Mouse (Mus musculus): Measurements from ENCODE around the gene Acvr1. TPM values are rescaled to one million over a fixed set of nuclear protein-coding genes. Genes with fewer than 3 reads are reported as not detected.

Acvr1 gene
- total and polyA plus RNA-seq, 3 experiments: 0.11 TPM; not detected in 2

- Histone ChIP-seq H3K4me3 (ENCODE audit: low read depth, low read length) (no peak overlapping the region), H3K4me1 (ENCODE audit: insufficient read depth, low read depth, low read length) (no peaks in the 10 kb centered on the region), H3K36me3 (replicated peaks) (no peaks in the 10 kb centered on the region), H3K27me3 (ENCODE audit: insufficient read depth, low read length) (no peaks in the 10 kb centered on the region), H3K9me3 (replicated peaks) (peaks cover 57% of the 10 kb centered on the region)
- ATAC-seq (ENCODE audit: extremely low read depth, insufficient number of reproducible peaks, low FRiP score, poor library complexity, severe bottlenecking) (no peak), DNase-seq (ENCODE audit: low spot score) (no peak)
- TF ChIP-seq GATA1 (IDR thresholded peaks at IDR 0.05; ENCODE audit: borderline replicate concordance, low read length): no peak
- TF ChIP-seq TAL1 (conservative IDR thresholded peaks at IDR 0.05; ENCODE audit: low read depth, low read length): no peak
- TF ChIP-seq CTCF (IDR thresholded peaks at IDR 0.05; ENCODE audit: low read depth, low read length): no peak
- TF ChIP-seq GATA2 (IDR thresholded peaks at IDR 0.05; ENCODE audit: borderline replicate concordance, low read depth, low read length): no peak
- TF ChIP-seq POLR2AphosphoS5 (IDR thresholded peaks at IDR 0.05; ENCODE audit: insufficient replicate concordance, low read depth, low read length): no peak
These were observed 82.5 kb downstream of the Acvr1 start for GRCm38 (mm10) chr2:58484284-58484965.

GRCm38 (mm10) chr2:58481450-58482100, 85.4 kb downstream of the Acvr1 start:
- Histone ChIP-seq H3K9me3 (replicated peaks) (peaks cover 46% of the 10 kb centered on the region), H3K4me1 (ENCODE audit: insufficient read depth, low read depth, low read length) (no peaks in the 10 kb centered on the region), H3K4me3 (ENCODE audit: low read depth, low read length) (no peak overlapping the region), H3K36me3 (replicated peaks) (no peaks in the 10 kb centered on the region), H3K27me3 (ENCODE audit: insufficient read depth, low read length) (no peaks in the 10 kb centered on the region)
- DNase-seq (ENCODE audit: low spot score): no peak
- ATAC-seq (ENCODE audit: extremely low read depth, insufficient number of reproducible peaks, low FRiP score, poor library complexity, severe bottlenecking): no peak
- TF ChIP-seq TAL1 (conservative IDR thresholded peaks at IDR 0.05; ENCODE audit: low read depth, low read length) (no peak), GATA1 (IDR thresholded peaks at IDR 0.05; ENCODE audit: borderline replicate concordance, low read length) (no peak), CTCF (IDR thresholded peaks at IDR 0.05; ENCODE audit: low read depth, low read length) (no peak), GATA2 (IDR thresholded peaks at IDR 0.05; ENCODE audit: borderline replicate concordance, low read depth, low read length) (no peak), POLR2AphosphoS5 (IDR thresholded peaks at IDR 0.05; ENCODE audit: insufficient replicate concordance, low read depth, low read length) (no peak)

GRCm38 (mm10) chr2:58480764-58481163, 86.2 kb downstream of the Acvr1 start:
- H3K27me3 ChIP-seq (ENCODE audit: insufficient read depth, low read length): no peaks in the 10 kb centered on the region
- ATAC-seq (ENCODE audit: extremely low read depth, insufficient number of reproducible peaks, low FRiP score, poor library complexity, severe bottlenecking) (no peak), DNase-seq (ENCODE audit: low spot score) (no peak)
- no peak overlapping the region for H3K4me3 ChIP-seq (ENCODE audit: low read depth, low read length)
- no peak for TF ChIP-seq GATA1 (IDR thresholded peaks at IDR 0.05; ENCODE audit: borderline replicate concordance, low read length)
- TF ChIP-seq POLR2AphosphoS5 (IDR thresholded peaks at IDR 0.05; ENCODE audit: insufficient replicate concordance, low read depth, low read length): no peak
- TF ChIP-seq GATA2 (IDR thresholded peaks at IDR 0.05; ENCODE audit: borderline replicate concordance, low read depth, low read length): no peak
- TF ChIP-seq TAL1 (conservative IDR thresholded peaks at IDR 0.05; ENCODE audit: low read depth, low read length): no peak
- no peak for TF ChIP-seq CTCF (IDR thresholded peaks at IDR 0.05; ENCODE audit: low read depth, low read length)
- H3K9me3 ChIP-seq (replicated peaks): peaks cover 46% of the 10 kb centered on the region
- no peaks in the 10 kb centered on the region for H3K4me1 ChIP-seq (ENCODE audit: insufficient read depth, low read depth, low read length)
- no peaks in the 10 kb centered on the region for H3K36me3 ChIP-seq (replicated peaks)

GRCm38 (mm10) chr2:58479536-58479935, 87.4 kb downstream of the Acvr1 start:
- no peak for ATAC-seq (ENCODE audit: extremely low read depth, insufficient number of reproducible peaks, low FRiP score, poor library complexity, severe bottlenecking)
- Histone ChIP-seq H3K4me1 (ENCODE audit: insufficient read depth, low read depth, low read length) (no peaks in the 10 kb centered on the region), H3K27me3 (ENCODE audit: insufficient read depth, low read length) (no peaks in the 10 kb centered on the region), H3K9me3 (replicated peaks) (peaks cover 42% of the 10 kb centered on the region), H3K36me3 (replicated peaks) (no peaks in the 10 kb centered on the region), H3K4me3 (ENCODE audit: low read depth, low read length) (no peak overlapping the region)
- DNase-seq (ENCODE audit: low spot score): no peak
- TF ChIP-seq GATA1 (IDR thresholded peaks at IDR 0.05; ENCODE audit: borderline replicate concordance, low read length) (no peak), POLR2AphosphoS5 (IDR thresholded peaks at IDR 0.05; ENCODE audit: insufficient replicate concordance, low read depth, low read length) (no peak), CTCF (IDR thresholded peaks at IDR 0.05; ENCODE audit: low read depth, low read length) (no peak), TAL1 (conservative IDR thresholded peaks at IDR 0.05; ENCODE audit: low read depth, low read length) (no peak), GATA2 (IDR thresholded peaks at IDR 0.05; ENCODE audit: borderline replicate concordance, low read depth, low read length) (no peak)

- H3K36me3 ChIP-seq (replicated peaks): no peaks in the 10 kb centered on the region
- ATAC-seq (ENCODE audit: extremely low read depth, insufficient number of reproducible peaks, low FRiP score, poor library complexity, severe bottlenecking): no peak
- H3K27me3 ChIP-seq (ENCODE audit: insufficient read depth, low read length): no peaks in the 10 kb centered on the region
- DNase-seq (ENCODE audit: low spot score): no peak
- no peaks in the 10 kb centered on the region for H3K4me1 ChIP-seq (ENCODE audit: insufficient read depth, low read depth, low read length)
- no peak for TF ChIP-seq POLR2AphosphoS5 (IDR thresholded peaks at IDR 0.05; ENCODE audit: insufficient replicate concordance, low read depth, low read length)
- no peak for TF ChIP-seq CTCF (IDR thresholded peaks at IDR 0.05; ENCODE audit: low read depth, low read length)
- no peak for TF ChIP-seq GATA2 (IDR thresholded peaks at IDR 0.05; ENCODE audit: borderline replicate concordance, low read depth, low read length)
- no peak for TF ChIP-seq GATA1 (IDR thresholded peaks at IDR 0.05; ENCODE audit: borderline replicate concordance, low read length)
- TF ChIP-seq TAL1 (conservative IDR thresholded peaks at IDR 0.05; ENCODE audit: low read depth, low read length): no peak
- H3K9me3 ChIP-seq (replicated peaks): peaks cover 42% of the 10 kb centered on the region
- H3K4me3 ChIP-seq (ENCODE audit: low read depth, low read length): no peak overlapping the region
These were observed 88.8 kb downstream of the Acvr1 start for GRCm38 (mm10) chr2:58478144-58478543.

- DNase-seq (ENCODE audit: low spot score) (no peak), ATAC-seq (ENCODE audit: extremely low read depth, insufficient number of reproducible peaks, low FRiP score, poor library complexity, severe bottlenecking) (no peak)
- Histone ChIP-seq H3K36me3 (replicated peaks) (no peaks in the 10 kb centered on the region), H3K4me1 (ENCODE audit: insufficient read depth, low read depth, low read length) (no peaks in the 10 kb centered on the region), H3K9me3 (replicated peaks) (peaks cover 50% of the 10 kb centered on the region), H3K4me3 (ENCODE audit: low read depth, low read length) (no peak overlapping the region), H3K27me3 (ENCODE audit: insufficient read depth, low read length) (no peaks in the 10 kb centered on the region)
- TF ChIP-seq GATA2 (IDR thresholded peaks at IDR 0.05; ENCODE audit: borderline replicate concordance, low read depth, low read length) (no peak), CTCF (IDR thresholded peaks at IDR 0.05; ENCODE audit: low read depth, low read length) (no peak), TAL1 (conservative IDR thresholded peaks at IDR 0.05; ENCODE audit: low read depth, low read length) (no peak), GATA1 (IDR thresholded peaks at IDR 0.05; ENCODE audit: borderline replicate concordance, low read length) (no peak), POLR2AphosphoS5 (IDR thresholded peaks at IDR 0.05; ENCODE audit: insufficient replicate concordance, low read depth, low read length) (no peak)
These were observed 89.8 kb downstream of the Acvr1 start for GRCm38 (mm10) chr2:58476956-58477715.

Data from G1E (cell line).